Mouse (Mus musculus): Measurements from ENCODE around the gene 2310050C09Rik. TPM values are rescaled to one million over a fixed set of nuclear protein-coding genes. Genes with fewer than 3 reads are reported as not detected.

2310050C09Rik gene
- not detected in 2 replicates for polyA plus RNA-seq (2014; fragmentation: Nextera tagmentation; extraction: Ambion mirVana)

DNA sequence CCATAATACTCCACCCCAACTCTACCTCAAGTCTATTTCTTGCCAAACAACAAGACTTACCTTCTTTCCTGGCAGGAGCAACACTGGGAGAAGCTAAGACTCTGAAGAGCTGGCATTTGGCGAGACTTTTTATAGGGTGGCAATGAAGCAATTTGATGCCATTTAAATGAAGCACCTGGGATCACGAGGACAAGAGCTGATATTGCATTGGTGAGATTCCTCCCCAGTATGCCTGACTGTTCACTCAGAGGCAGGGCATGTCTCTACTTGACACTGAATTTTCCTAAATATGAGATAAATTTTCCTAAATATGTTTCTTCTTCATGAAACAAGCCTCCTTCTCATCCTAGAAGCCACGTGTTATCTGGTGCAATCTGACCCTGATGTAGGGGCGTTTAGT is at the start of gene 2310050C09Rik:
2310050C09Rik (minus strand) TSS at position 101 of the 400 bp plus-strand sequence.
- Histone ChIP-seq H3K27ac (ENCODE audit: low read depth, low read length) (no peak within 1 kb of the TSS), H3K4me2 (replicated peaks; ENCODE audit: low read depth, low read length) (no peak within 1 kb of the TSS), H3K9ac (ENCODE audit: low read depth, low read length) (no peak within 1 kb of the TSS), H3K27me3 (ENCODE audit: control insufficient read depth, insufficient read depth, low read length) (no peaks in the 10 kb centered on the region), H3K4me3 (ENCODE audit: low read depth, low read length) (no peak within 1 kb of the TSS), H3K9me3 (ENCODE audit: control insufficient read depth, low read length) (no peaks in the 10 kb centered on the region), H3K4me1 (replicated peaks; ENCODE audit: control insufficient read depth, insufficient read depth, low read length) (no peaks in the 10 kb centered on the region), H3K36me3 (ENCODE audit: control insufficient read depth, insufficient read depth, low read length) (no peaks in the 10 kb centered on the region)
- WGBS = 88% methylated on average over 4 of the region's 4 CpGs
- no peak for DNase-seq (ENCODE audit: low spot score)
- ATAC-seq (ENCODE audit: low FRiP score) = no peak

- Histone ChIP-seq H3K4me2 (replicated peaks; ENCODE audit: low read depth, low read length) (no peak overlapping the region), H3K27ac (ENCODE audit: low read depth, low read length) (no peak overlapping the region), H3K9me3 (ENCODE audit: control insufficient read depth, low read length) (no peaks in the 10 kb centered on the region), H3K27me3 (ENCODE audit: control insufficient read depth, insufficient read depth, low read length) (no peaks in the 10 kb centered on the region), H3K36me3 (ENCODE audit: control insufficient read depth, insufficient read depth, low read length) (no peaks in the 10 kb centered on the region), H3K9ac (ENCODE audit: low read depth, low read length) (no peak overlapping the region), H3K4me3 (ENCODE audit: low read depth, low read length) (no peak overlapping the region), H3K4me1 (replicated peaks; ENCODE audit: control insufficient read depth, insufficient read depth, low read length) (no peaks in the 10 kb centered on the region)
- WGBS = 24% methylated on average over 4 of the region's 4 CpGs
- no peak for ATAC-seq (ENCODE audit: low FRiP score)
- DNase-seq (ENCODE audit: low spot score) = peak; percentile 62
Measured at GRCm38 (mm10) chr3:92907571-92907970, 37.6 kb upstream of the 2310050C09Rik start.

DNA sequence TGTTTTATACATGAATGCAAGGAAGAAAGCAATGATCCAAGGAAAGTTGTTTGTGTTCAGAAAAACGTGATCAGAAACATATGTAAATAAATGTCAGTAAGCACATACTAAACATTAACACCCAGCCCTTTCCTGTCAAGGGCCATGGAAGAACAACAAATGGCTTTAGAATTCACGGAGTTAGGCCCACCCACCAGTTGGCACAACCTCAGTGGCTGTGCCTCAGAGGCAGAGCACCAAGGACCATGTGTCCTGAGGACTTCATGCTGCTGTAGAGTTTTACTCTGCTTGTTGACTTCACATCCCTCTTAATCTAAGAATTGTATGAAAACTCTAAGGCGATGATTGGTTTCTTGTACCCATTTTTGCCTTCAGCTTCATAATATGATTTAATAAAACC is 35.2 kb upstream of the 2310050C09Rik start:
- DNase-seq (ENCODE audit: low spot score) = no peak
- no peak for ATAC-seq (ENCODE audit: low FRiP score)

DNA sequence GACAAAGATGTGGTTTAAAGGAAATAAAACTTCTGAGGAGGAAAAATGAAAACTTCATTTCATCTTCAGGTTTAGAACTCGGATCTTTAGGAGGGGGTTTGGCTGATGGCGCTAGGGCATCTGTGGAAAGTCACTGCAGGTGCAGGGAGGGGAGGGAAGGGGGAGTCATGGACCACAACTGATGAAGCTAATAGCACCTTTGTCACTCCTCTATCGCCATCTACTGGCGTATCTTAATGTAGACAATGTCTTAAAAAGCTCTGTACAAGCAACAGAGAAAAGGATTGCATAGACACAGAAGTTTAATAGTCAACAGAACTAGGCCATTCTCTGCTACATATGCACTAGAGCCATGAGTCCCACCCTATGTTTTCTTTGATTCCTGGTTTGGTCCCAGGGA is 33.6 kb upstream of the 2310050C09Rik start:
- Histone ChIP-seq H3K4me3 (ENCODE audit: low read depth, low read length) (no peak overlapping the region), H3K27ac (ENCODE audit: low read depth, low read length) (no peak overlapping the region), H3K36me3 (ENCODE audit: control insufficient read depth, insufficient read depth, low read length) (no peaks in the 10 kb centered on the region), H3K4me2 (replicated peaks; ENCODE audit: low read depth, low read length) (no peak overlapping the region), H3K9ac (ENCODE audit: low read depth, low read length) (no peak overlapping the region), H3K4me1 (replicated peaks; ENCODE audit: control insufficient read depth, insufficient read depth, low read length) (no peaks in the 10 kb centered on the region), H3K9me3 (ENCODE audit: control insufficient read depth, low read length) (no peaks in the 10 kb centered on the region), H3K27me3 (ENCODE audit: control insufficient read depth, insufficient read depth, low read length) (no peaks in the 10 kb centered on the region)
- ATAC-seq (ENCODE audit: low FRiP score) = 0 out of 2 replicates have a peak, but pooled peaks have one; percentile 38
- WGBS = 38% methylated on average over 4 of the region's 4 CpGs
- DNase-seq (ENCODE audit: low spot score) = peak; percentile 43

More for the DNA sequence above, 35.2 kb upstream of the 2310050C09Rik start:
- Histone ChIP-seq H3K9me3 (ENCODE audit: control insufficient read depth, low read length) (no peaks in the 10 kb centered on the region), H3K4me2 (replicated peaks; ENCODE audit: low read depth, low read length) (no peak overlapping the region), H3K4me1 (replicated peaks; ENCODE audit: control insufficient read depth, insufficient read depth, low read length) (no peaks in the 10 kb centered on the region), H3K36me3 (ENCODE audit: control insufficient read depth, insufficient read depth, low read length) (no peaks in the 10 kb centered on the region), H3K4me3 (ENCODE audit: low read depth, low read length) (no peak overlapping the region), H3K27ac (ENCODE audit: low read depth, low read length) (no peak overlapping the region), H3K9ac (ENCODE audit: low read depth, low read length) (no peak overlapping the region), H3K27me3 (ENCODE audit: control insufficient read depth, insufficient read depth, low read length) (no peaks in the 10 kb centered on the region)
- 62% methylated on average over 3 of the region's 3 CpGs for WGBS

- no peaks in the 10 kb centered on the region for H3K4me1 ChIP-seq (replicated peaks; ENCODE audit: control insufficient read depth, insufficient read depth, low read length)
- H3K36me3 ChIP-seq (ENCODE audit: control insufficient read depth, insufficient read depth, low read length) = no peaks in the 10 kb centered on the region
- WGBS = 21% methylated on average over 3 of the region's 3 CpGs
- ATAC-seq (ENCODE audit: low FRiP score) = no peak
- DNase-seq (ENCODE audit: low spot score) = peak; percentile 65
- no peak overlapping the region for H3K27ac ChIP-seq (ENCODE audit: low read depth, low read length)
- H3K27me3 ChIP-seq (ENCODE audit: control insufficient read depth, insufficient read depth, low read length) = no peaks in the 10 kb centered on the region
- no peak overlapping the region for H3K9ac ChIP-seq (ENCODE audit: low read depth, low read length)
- no peak overlapping the region for H3K4me2 ChIP-seq (replicated peaks; ENCODE audit: low read depth, low read length)
- H3K9me3 ChIP-seq (ENCODE audit: control insufficient read depth, low read length) = no peaks in the 10 kb centered on the region
- H3K4me3 ChIP-seq (ENCODE audit: low read depth, low read length) = no peak overlapping the region
Measured at GRCm38 (mm10) chr3:92902992-92903391, 33.0 kb upstream of the 2310050C09Rik start.

DNA sequence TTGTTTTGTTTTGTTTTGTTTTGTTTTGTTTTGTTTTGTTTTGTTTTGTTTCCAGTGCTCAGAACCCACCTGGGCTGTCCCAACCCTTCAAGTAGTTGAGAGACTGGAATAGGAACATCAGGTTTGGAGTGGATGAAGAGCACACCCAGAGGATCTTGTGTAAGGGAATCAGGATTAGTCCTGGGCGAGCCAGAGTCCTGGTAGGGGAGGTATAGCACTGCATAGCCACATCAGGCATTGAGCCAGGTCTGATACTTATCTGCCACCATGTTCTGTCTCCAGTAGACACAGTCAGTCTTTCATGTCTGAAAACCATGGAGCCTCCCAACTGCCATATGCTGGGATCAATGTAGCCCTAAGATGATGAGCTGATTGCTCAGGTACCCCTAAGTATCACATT is 24.5 kb upstream of the 2310050C09Rik start:
- WGBS = 52% methylated on average over 1 of the region's 1 CpGs
- Histone ChIP-seq H3K27ac (ENCODE audit: low read depth, low read length) (no peak overlapping the region), H3K9me3 (ENCODE audit: control insufficient read depth, low read length) (no peaks in the 10 kb centered on the region), H3K4me1 (replicated peaks; ENCODE audit: control insufficient read depth, insufficient read depth, low read length) (no peaks in the 10 kb centered on the region), H3K9ac (ENCODE audit: low read depth, low read length) (no peak overlapping the region), H3K27me3 (ENCODE audit: control insufficient read depth, insufficient read depth, low read length) (no peaks in the 10 kb centered on the region), H3K4me2 (replicated peaks; ENCODE audit: low read depth, low read length) (no peak overlapping the region), H3K36me3 (ENCODE audit: control insufficient read depth, insufficient read depth, low read length) (no peaks in the 10 kb centered on the region), H3K4me3 (ENCODE audit: low read depth, low read length) (no peak overlapping the region)
- DNase-seq (ENCODE audit: low spot score) (no peak), ATAC-seq (ENCODE audit: low FRiP score) (no peak)

GRCm38 (mm10) chr3:92894063-92894462 is 24.0 kb upstream of the 2310050C09Rik start:
- H3K9me3 ChIP-seq (ENCODE audit: control insufficient read depth, low read length) = no peaks in the 10 kb centered on the region
- no peak overlapping the region for H3K4me3 ChIP-seq (ENCODE audit: low read depth, low read length)
- no peak overlapping the region for H3K27ac ChIP-seq (ENCODE audit: low read depth, low read length)
- DNase-seq (ENCODE audit: low spot score) = no peak
- no peaks in the 10 kb centered on the region for H3K4me1 ChIP-seq (replicated peaks; ENCODE audit: control insufficient read depth, insufficient read depth, low read length)
- no peak overlapping the region for H3K9ac ChIP-seq (ENCODE audit: low read depth, low read length)
- no peaks in the 10 kb centered on the region for H3K27me3 ChIP-seq (ENCODE audit: control insufficient read depth, insufficient read depth, low read length)
- no peak overlapping the region for H3K4me2 ChIP-seq (replicated peaks; ENCODE audit: low read depth, low read length)
- no peaks in the 10 kb centered on the region for H3K36me3 ChIP-seq (ENCODE audit: control insufficient read depth, insufficient read depth, low read length)
- 76% methylated on average over 3 of the region's 3 CpGs for WGBS
- ATAC-seq (ENCODE audit: low FRiP score) = no peak

DNA sequence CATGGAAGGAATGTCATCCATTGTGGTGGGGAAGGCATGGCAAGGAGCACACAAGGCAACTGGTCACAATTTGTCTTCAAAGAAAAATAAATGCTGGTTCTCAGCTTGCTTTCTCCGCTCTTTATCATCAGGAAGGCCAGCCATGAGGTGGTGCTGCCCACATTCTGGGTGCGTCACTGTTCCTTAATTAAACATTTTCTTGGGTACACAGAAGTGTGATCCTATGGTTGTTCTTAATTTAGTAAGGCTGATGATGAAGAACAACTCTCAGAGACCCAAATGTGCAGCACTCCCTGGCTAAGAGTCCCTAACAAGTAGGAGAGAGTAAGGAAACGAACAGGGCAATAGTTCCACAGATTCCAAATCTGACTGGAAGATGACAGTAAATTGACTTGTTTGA is 4.2 kb upstream of the 2310050C09Rik start:
- no peak overlapping the region for H3K9ac ChIP-seq (ENCODE audit: low read depth, low read length)
- H3K27me3 ChIP-seq (ENCODE audit: control insufficient read depth, insufficient read depth, low read length) = no peaks in the 10 kb centered on the region
- H3K9me3 ChIP-seq (ENCODE audit: control insufficient read depth, low read length) = no peaks in the 10 kb centered on the region
- DNase-seq (ENCODE audit: low spot score) = no peak
- no peaks in the 10 kb centered on the region for H3K36me3 ChIP-seq (ENCODE audit: control insufficient read depth, insufficient read depth, low read length)
- H3K4me1 ChIP-seq (replicated peaks; ENCODE audit: control insufficient read depth, insufficient read depth, low read length) = no peaks in the 10 kb centered on the region
- no peak overlapping the region for H3K4me2 ChIP-seq (replicated peaks; ENCODE audit: low read depth, low read length)
- no peak for ATAC-seq (ENCODE audit: low FRiP score)
- no peak overlapping the region for H3K27ac ChIP-seq (ENCODE audit: low read depth, low read length)
- no peak overlapping the region for H3K4me3 ChIP-seq (ENCODE audit: low read depth, low read length)
- 93% methylated on average over 3 of the region's 3 CpGs for WGBS

DNA sequence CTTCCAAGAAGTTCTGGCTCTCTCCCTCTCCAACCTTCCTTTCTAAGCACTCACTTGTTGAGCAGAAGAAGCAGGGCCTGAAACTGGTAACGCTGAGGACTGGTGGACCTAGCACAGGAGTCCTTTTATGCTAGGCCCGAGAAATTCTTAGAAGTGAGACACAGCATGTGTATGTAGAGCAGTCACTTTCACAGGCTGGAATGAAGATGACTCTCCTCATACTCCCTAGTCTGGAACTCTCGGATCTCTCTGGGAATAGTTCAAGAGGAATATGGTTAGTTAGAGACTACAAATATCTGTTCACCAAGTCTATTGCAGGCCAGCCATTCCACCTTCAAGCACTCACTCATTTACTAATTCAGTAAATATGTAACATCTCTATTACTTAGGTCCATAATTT is 18.8 kb downstream of the 2310050C09Rik start, which contains the start of gene Lce1l:
Lce1l (minus strand) TSS at position 101 of the 400 bp plus-strand sequence.
- Histone ChIP-seq H3K4me3 (ENCODE audit: low read depth, low read length) (no peak within 1 kb of the TSS), H3K27me3 (ENCODE audit: control insufficient read depth, insufficient read depth, low read length) (no peaks in the 10 kb centered on the region), H3K9ac (ENCODE audit: low read depth, low read length) (no peak within 1 kb of the TSS), H3K9me3 (ENCODE audit: control insufficient read depth, low read length) (no peaks in the 10 kb centered on the region), H3K27ac (ENCODE audit: low read depth, low read length) (no peak within 1 kb of the TSS), H3K4me2 (replicated peaks; ENCODE audit: low read depth, low read length) (no peak within 1 kb of the TSS), H3K4me1 (replicated peaks; ENCODE audit: control insufficient read depth, insufficient read depth, low read length) (no peaks in the 10 kb centered on the region), H3K36me3 (ENCODE audit: control insufficient read depth, insufficient read depth, low read length) (no peaks in the 10 kb centered on the region)
- no peak for DNase-seq (ENCODE audit: low spot score)
- 91% methylated on average over 3 of the region's 3 CpGs for WGBS
- no peak for ATAC-seq (ENCODE audit: low FRiP score)
